Mouse (Mus musculus) liver, postnatal 0 days (tissue): ENCODE measurements at regions not wholly inside any gene's neighbourhood (a gene's known extent, or its start where the extent isn't known, plus 50 kb on each side); places are given as distances from the start of the nearest gene placed in this dataset.

Source experiments
- CTCF ChIP-seq: sonication (generic); IDR thresholded peaks from 2 replicates; pipeline ENCODE4 v1.5.1; 2016; ENCODE audit warnings: antibody characterized with exemption, low read depth
- EP300 ChIP-seq: IDR thresholded peaks from 2 replicates; pipeline ENCODE4 v1.6.1; 2016; ENCODE audit warnings: antibody characterized with exemption, low read depth, mild to moderate bottlenecking

- no peak for TF ChIP-seq CTCF
- no peak for TF ChIP-seq EP300
These were observed 611.6 kb upstream of the Fam19a5 start for GRCm38 (mm10) chr15:86932345-86933075.
